Mouse (Mus musculus) olfactory bulb, adult 2 months (tissue): Measurements from ENCODE around the gene Ttc28.

Experiments used
- CTCF ChIP-seq: fragments of 200-500 bp; IDR thresholded peaks from 2 replicates; pipeline ENCODE4 v1.5.1; 2012; ENCODE audit warnings: low read depth, mild to moderate bottlenecking, low read length, moderate library complexity; ENCODE audit not compliant: insufficient read depth
- POLR2A ChIP-seq: fragments of 200-500 bp; IDR thresholded peaks from 2 replicates; pipeline ENCODE4 v1.6.1; 2012; ENCODE audit warnings: mild to moderate bottlenecking, low read depth, low read length, moderate library complexity; ENCODE audit not compliant: insufficient read depth

GRCm38 (mm10) chr5:110888596-110888995 is 9.0 kb downstream of the Ttc28 start:
- no peak for TF ChIP-seq CTCF
- no peak for TF ChIP-seq POLR2A
